In the genomic region with DNA sequence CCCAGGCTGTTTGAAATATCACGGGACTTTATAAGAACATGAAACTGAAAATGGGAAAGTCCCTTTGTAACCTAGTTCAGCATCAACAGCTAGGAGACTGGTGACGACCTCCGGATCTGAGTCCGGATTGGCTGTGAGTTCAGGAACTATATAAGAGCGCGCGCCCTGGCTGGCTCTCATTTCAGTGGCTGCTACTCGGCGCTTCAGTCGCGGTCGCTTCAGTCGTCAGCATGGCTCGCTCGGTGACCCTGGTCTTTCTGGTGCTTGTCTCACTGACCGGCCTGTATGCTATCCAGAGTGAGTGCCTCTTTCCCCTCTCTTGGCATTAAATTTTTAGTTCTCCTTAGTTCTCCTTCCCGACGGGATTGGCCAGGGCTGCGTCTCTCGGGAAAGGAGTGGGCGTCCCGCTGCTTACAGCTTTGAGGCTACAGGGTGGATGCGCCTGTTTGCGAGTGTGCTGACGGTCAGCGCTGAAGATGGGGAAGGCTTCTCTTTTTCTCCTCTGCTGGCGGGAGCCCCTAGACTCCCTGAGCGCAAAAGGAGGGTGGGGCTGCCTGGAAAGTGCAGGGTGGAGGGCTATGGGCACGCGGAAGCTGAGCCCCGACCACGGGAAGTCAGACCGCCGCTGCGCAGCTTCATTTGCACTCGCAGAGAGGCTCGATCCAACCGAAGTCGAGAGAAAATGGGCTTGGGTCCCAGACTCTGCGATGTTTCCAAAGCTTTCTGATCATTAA, we compare ENCODE assay signal across 8 mouse cellular contexts. TPM values are rescaled to one million over a fixed set of nuclear protein-coding genes. Genes with fewer than 3 reads are reported as not detected.
A peak's percentile ranks its signal among the peaks of the same experiment; 100 is the strongest.
DNase-seq lines count a peak whose midpoint lies in the region; ATAC-seq and TF ChIP-seq lines count a peak whose summit lies in the region.

A gene (plus strand): TSS at position 179 of the 734 bp plus-strand sequence.

- no peak for TF ChIP-seq EP300 in ES-Bruce4 (IDR thresholded peaks at IDR 0.05; ENCODE audit: insufficient read depth, low read depth, low read length)
- TF ChIP-seq EP300 in liver, postnatal 0 days (IDR thresholded peaks at IDR 0.05; ENCODE audit: low read depth) = peak; percentile 50; the same call in 1 of the 2 replicates

- TF ChIP-seq CTCF in ES-Bruce4 (IDR thresholded peaks at IDR 0.05; ENCODE audit: low read depth, low read length) = no peak
- TF ChIP-seq CTCF in liver, postnatal 0 days (IDR thresholded peaks at IDR 0.05; ENCODE audit: low read depth) = no peak

- no peaks in the 10 kb centered on the region for H3K36me3 ChIP-seq in ES-Bruce4 (ENCODE audit: control insufficient read depth, insufficient read depth, low read length, poor library complexity, severe bottlenecking)
- no peaks in the 10 kb centered on the region; the same call in 1 of the 2 replicates for H3K36me3 ChIP-seq in forebrain, embryonic 13.5 days (ENCODE audit: poor library complexity, severe bottlenecking)
- peaks cover 28% of the 10 kb centered on the region for H3K36me3 ChIP-seq in liver, postnatal 0 days (replicated peaks; ENCODE audit: insufficient read depth, low read length)
- H3K36me3 ChIP-seq in neural tube, embryonic 14.5 days (ENCODE audit: control insufficient read depth, insufficient read depth, low read length) = no peaks in the 10 kb centered on the region

- H3K4me2 ChIP-seq in forebrain, embryonic 13.5 days = peak within 1 kb of the TSS; percentile 83
- H3K4me2 ChIP-seq in liver, postnatal 0 days (ENCODE audit: low read depth, low read length) = peak within 1 kb of the TSS; percentile 79
- peak within 1 kb of the TSS; percentile 66 for H3K4me2 ChIP-seq in neural tube, embryonic 14.5 days (ENCODE audit: low read depth, low read length)

- peak; percentile 99 for ATAC-seq in cerebellum, adult (ENCODE audit: insufficient number of reproducible peaks, low FRiP score, low TSS enrichment)
- ATAC-seq in forebrain, embryonic 13.5 days = peak; percentile 99
- peak; percentile 90 for ATAC-seq in liver, postnatal 0 days
- ATAC-seq in neural tube, embryonic 14.5 days (ENCODE audit: low read depth) = peak; percentile 99

- peak within 1 kb of the TSS; percentile 61 for H3K9ac ChIP-seq in ES-Bruce4 (ENCODE audit: low read depth, poor library complexity, severe bottlenecking)
- peak within 1 kb of the TSS; percentile 75 for H3K9ac ChIP-seq in forebrain, embryonic 13.5 days
- H3K9ac ChIP-seq in liver, postnatal 0 days (replicated peaks) = peak within 1 kb of the TSS; percentile 82
- peak within 1 kb of the TSS; percentile 60 for H3K9ac ChIP-seq in neural tube, embryonic 14.5 days (replicated peaks; ENCODE audit: low read depth, low read length)

- H3K27me3 ChIP-seq in ES-Bruce4 (ENCODE audit: control insufficient read depth, insufficient read depth, low read length, poor library complexity, severe bottlenecking) = peaks cover 1% of the 10 kb centered on the region; the same call in 1 of the 2 replicates
- H3K27me3 ChIP-seq in forebrain, embryonic 13.5 days = no peaks in the 10 kb centered on the region
- H3K27me3 ChIP-seq in liver, postnatal 0 days (ENCODE audit: insufficient read depth, low read length) = no peaks in the 10 kb centered on the region
- no peaks in the 10 kb centered on the region for H3K27me3 ChIP-seq in neural tube, embryonic 14.5 days (ENCODE audit: control insufficient read depth, insufficient read depth, low read length)

- H3K4me1 ChIP-seq in ES-Bruce4 (ENCODE audit: control insufficient read depth, insufficient read depth, low read length) = no peaks in the 10 kb centered on the region
- peaks cover 10% of the 10 kb centered on the region for H3K4me1 ChIP-seq in forebrain, embryonic 13.5 days
- H3K4me1 ChIP-seq in liver, postnatal 0 days (ENCODE audit: insufficient read depth) = peaks cover 44% of the 10 kb centered on the region
- no peaks in the 10 kb centered on the region for H3K4me1 ChIP-seq in neural tube, embryonic 14.5 days (ENCODE audit: control insufficient read depth, insufficient read depth, low read length)

- H3K4me3 ChIP-seq in ES-Bruce4 (ENCODE audit: low read depth, low read length) = peak within 1 kb of the TSS; percentile 85
- H3K4me3 ChIP-seq in forebrain, embryonic 13.5 days = peak within 1 kb of the TSS; percentile 64
- H3K4me3 ChIP-seq in liver, postnatal 0 days (ENCODE audit: low read depth, low read length) = peak within 1 kb of the TSS; percentile 85
- H3K4me3 ChIP-seq in neural tube, embryonic 14.5 days (ENCODE audit: low read depth, low read length) = peak within 1 kb of the TSS; percentile 55

- peak; percentile 97 to 98 for DNase-seq in heart, postnatal 10 days
- DNase-seq in large intestine, adult 2 months (ENCODE audit: low read depth, low spot score) = peak; percentile 88
- peak; percentile 95 for DNase-seq in liver, postnatal 0 days
- DNase-seq in testis, postnatal 10 days (ENCODE audit: low spot score) = peak; percentile 94

- intact Hi-C loops in heart, postnatal 10 days (cut with DNase I) = loop anchor here (1.0 kb wide), 1 partner anchor 29 kb away; a partner anchor contains a TSS

- WGBS in forebrain, embryonic 13.5 days = under 1% methylated on average over 40 of the region's 40 CpGs
- under 1% methylated on average over 40 of the region's 40 CpGs for WGBS in large intestine, adult 2 months
- whole genome bisulfite sequencing in liver, postnatal 0 days (ENCODE audit: insufficient replicate concordance) = under 1% methylated on average over 40 of the region's 40 CpGs
- 0% methylated on average over 40 of the region's 40 CpGs for WGBS in neural tube, embryonic 14.5 days

- H3K9me3 ChIP-seq in ES-Bruce4 (replicated peaks; ENCODE audit: control insufficient read depth, insufficient read depth, low read length, poor library complexity, severe bottlenecking) = no peaks in the 10 kb centered on the region
- no peaks in the 10 kb centered on the region for H3K9me3 ChIP-seq in forebrain, embryonic 13.5 days (replicated peaks)
- H3K9me3 ChIP-seq in liver, postnatal 0 days (ENCODE audit: low read length) = no peaks in the 10 kb centered on the region
- no peaks in the 10 kb centered on the region for H3K9me3 ChIP-seq in neural tube, embryonic 14.5 days (ENCODE audit: control insufficient read depth, low read length)

- TF ChIP-seq POLR2A in ES-Bruce4 (IDR thresholded peaks at IDR 0.05; ENCODE audit: insufficient read depth, low read length) = peak; percentile 47

- no peak within 1 kb of the TSS for H3K27ac ChIP-seq in ES-Bruce4 (ENCODE audit: insufficient read depth, low read length)
- no peak within 1 kb of the TSS for H3K27ac ChIP-seq in forebrain, embryonic 13.5 days
- H3K27ac ChIP-seq in liver, postnatal 0 days (ENCODE audit: low read depth) = peak within 1 kb of the TSS; percentile 90
- no peak within 1 kb of the TSS; the same call in 1 of the 2 replicates for H3K27ac ChIP-seq in neural tube, embryonic 14.5 days (ENCODE audit: low read depth, low read length)

RNA-seq across cellular contexts. Expression of the gene that starts here (rescaled TPM):
- polyA plus RNA-seq in ES-Bruce4 (2011; ENCODE audit: insufficient read depth, insufficient read length, low read depth, missing spikeins) = 116 and 119 TPM in 2 replicates
- 65.6 and 70.8 TPM in 2 replicates for polyA plus RNA-seq in forebrain, embryonic 13.5 days (2015; fragmentation: Nextera tagmentation; extraction: Ambion mirVana)
- total RNA-seq in heart, postnatal 10 days (2021) = 100 to 1,000 TPM; 130 to 134 TPM
- polyA plus RNA-seq in large intestine, adult 2 months (2012; rRNA removed) = 1,363 and 1,869 TPM in 2 replicates
- polyA plus RNA-seq in liver, postnatal 0 days (2015; fragmentation: Nextera tagmentation; extraction: Ambion mirVana) = 1,317 and 1,377 TPM in 2 replicates
- 63.5 and 114 TPM in 2 replicates for polyA plus RNA-seq in neural tube, embryonic 14.5 days (2014; fragmentation: Nextera tagmentation; extraction: Ambion mirVana)

Comparison
In these comparisons a context has a peak if more than half of its experiments do, and no peak if none do; other contexts are left out.
1. RNA of the gene that starts here (polyA plus RNA-seq): 1,363 to 1,869 TPM in large intestine, adult 2 months and 1,317 to 1,377 TPM in liver, postnatal 0 days; 116 to 119 TPM in ES-Bruce4, 65.6 to 70.8 TPM in forebrain, embryonic 13.5 days and 63.5 to 114 TPM in neural tube, embryonic 14.5 days; every median in the first group is over 10 times any median in the second.
2. Peak in every context shown above with its lines, with median percentiles within 50 percentile points of each other: H3K4me3 ChIP-seq, H3K9ac ChIP-seq, ATAC-seq, H3K4me2 ChIP-seq and DNase-seq.